Mouse (Mus musculus): ENCODE data around the gene Pigx.

The Pigx gene

DNA sequence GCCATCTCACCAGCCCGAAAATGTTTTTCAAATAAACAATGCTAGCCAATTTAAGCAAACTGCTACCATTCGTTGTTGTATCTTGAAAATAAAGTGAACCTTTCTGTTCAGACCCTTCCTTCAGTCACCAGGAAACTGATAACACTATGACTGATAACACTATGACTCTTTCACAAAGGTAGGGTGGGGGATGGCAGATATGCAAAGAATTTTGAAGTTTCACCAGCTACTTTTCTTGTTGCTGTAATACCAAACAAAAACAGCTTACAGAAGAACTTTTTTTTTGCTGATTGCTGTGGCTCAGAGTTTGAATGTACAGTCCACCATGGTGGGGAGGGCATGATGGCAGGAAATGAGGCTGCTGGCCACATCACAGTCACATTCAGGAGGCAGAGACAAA, 37.3 kb downstream of the Pigx start:
- DNase-seq (ENCODE audit: low spot score in 2 of 2), result no peak

- DNase-seq (ENCODE audit: low spot score in 2 of 2), result no peak
These were observed 39.6 kb downstream of the Pigx start for GRCm38 (mm10) chr16:32059840-32060523.

GRCm38 (mm10) chr16:32058817-32059216, 40.7 kb downstream of the Pigx start:
- DNase-seq (ENCODE audit: low spot score in 2 of 2), result no peak

DNA sequence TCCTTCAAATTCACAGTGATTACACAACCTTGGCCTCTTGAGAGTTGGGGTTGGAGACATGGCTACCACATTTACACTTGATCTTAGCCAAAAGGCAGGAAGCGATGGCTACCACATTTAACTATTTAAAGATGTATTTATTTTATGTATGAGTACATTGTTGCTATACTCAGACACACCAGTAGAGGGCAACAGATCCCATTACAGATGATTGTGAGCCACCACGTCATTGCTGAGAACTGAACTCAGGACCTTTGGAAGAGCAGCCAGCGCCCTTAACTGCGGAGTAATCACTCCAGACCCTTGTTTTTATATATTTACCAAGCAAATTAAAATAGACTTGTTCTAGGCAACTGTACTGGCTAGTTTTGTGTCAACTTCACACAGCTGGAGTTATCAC, 57.2 kb downstream of the Pigx start:
- DNase-seq (ENCODE audit: low spot score in 2 of 2), result no peak
